Mouse (Mus musculus): ENCODE data around the gene Clcnkb.
A peak's percentile ranks its signal among the peaks of the same experiment; 100 is the strongest.

Clcnkb gene

GRCm38 (mm10) chr4:141433191-141433590, 17.4 kb upstream of the Clcnkb start:
- no peak for DNase-seq (ENCODE audit: low read depth)

- no peak for DNase-seq (ENCODE audit: low read depth)
Observed at GRCm38 (mm10) chr4:141432666-141433065, 16.9 kb upstream of the Clcnkb start.

GRCm38 (mm10) chr4:141430997-141431396, 15.2 kb upstream of the Clcnkb start:
- peak; percentile 84 for DNase-seq (ENCODE audit: low read depth)

GRCm38 (mm10) chr4:141429847-141430246, 14.0 kb upstream of the Clcnkb start:
- peak; percentile 82 for DNase-seq (ENCODE audit: low read depth)

GRCm38 (mm10) chr4:141429381-141429780, 13.6 kb upstream of the Clcnkb start:
- no peak for DNase-seq (ENCODE audit: low read depth)

GRCm38 (mm10) chr4:141427921-141428320, 12.1 kb upstream of the Clcnkb start:
- DNase-seq (ENCODE audit: low read depth), result no peak

GRCm38 (mm10) chr4:141426796-141427745, 11.3 kb upstream of the Clcnkb start:
- peak; percentile 79 for DNase-seq (ENCODE audit: low read depth)

- peak; percentile 92 for DNase-seq (ENCODE audit: low read depth)
Observed at GRCm38 (mm10) chr4:141425484-141426479, 10.0 kb upstream of the Clcnkb start.

GRCm38 (mm10) chr4:141423691-141424431, 8.0 kb upstream of the Clcnkb start:
- DNase-seq (ENCODE audit: low read depth), result no peak

- DNase-seq (ENCODE audit: low read depth), result peak; percentile 63
Observed at GRCm38 (mm10) chr4:141423288-141423687, 7.5 kb upstream of the Clcnkb start.

- DNase-seq (ENCODE audit: low read depth), result no peak
Observed at GRCm38 (mm10) chr4:141422841-141423240, 7.0 kb upstream of the Clcnkb start.

- peak; percentile 81 for DNase-seq (ENCODE audit: low read depth)
Observed at GRCm38 (mm10) chr4:141421423-141421822, 5.6 kb upstream of the Clcnkb start.

GRCm38 (mm10) chr4:141420886-141421285, 5.1 kb upstream of the Clcnkb start:
- DNase-seq (ENCODE audit: low read depth), result no peak

GRCm38 (mm10) chr4:141420192-141420829, 4.5 kb upstream of the Clcnkb start, which contains the start of gene Hspb7:
Gene Hspb7, plus strand, starts transcription at chr4:141420779.
- DNase-seq (ENCODE audit: low read depth), result no peak

- DNase-seq (ENCODE audit: low read depth), result no peak
Observed at GRCm38 (mm10) chr4:141419398-141420191, 3.8 kb upstream of the Clcnkb start.

GRCm38 (mm10) chr4:141411430-141411992, 4.3 kb downstream of the Clcnkb start:
- DNase-seq (ENCODE audit: low read depth), result no peak

GRCm38 (mm10) chr4:141408577-141408976, 7.2 kb downstream of the Clcnkb start:
- no peak for DNase-seq (ENCODE audit: low read depth)

- peak; percentile 80 for DNase-seq (ENCODE audit: low read depth)
Observed at GRCm38 (mm10) chr4:141406516-141407299, 9.1 kb downstream of the Clcnkb start.

GRCm38 (mm10) chr4:141405314-141405622, 10.5 kb downstream of the Clcnkb start:
- DNase-seq (ENCODE audit: low read depth), result no peak
